Mouse (Mus musculus) kidney, postnatal 25 days (tissue): ENCODE data around the gene Mageb1.
"Not testable (repeated sequence)": the region's sequence is repeated elsewhere in the genome, so short reads cannot be mapped to it uniquely, and the experiment has no call there.

Experiments used
- DNase-seq, 2 experiments: peaks; one replicate each; pipeline ENCODE4 v3.0.0; 2021; ENCODE audit warnings: mixed read lengths in 2 of 2

Mageb1 gene

GRCm38 (mm10) chrX:92016233-92016632, at the start of gene Mageb1:
Gene Mageb1 (minus strand): TSS chrX:92016333.
- not testable (repeated sequence) for DNase-seq
